Mouse (Mus musculus) cerebral cortex, adult 2 months (tissue): Measurements from ENCODE around the gene Spire2.

Experiments used
- WGBS: fragments of 180-500 bp; shearing (Covaris S2); methylation state at CpG from one replicate; pipeline ENCODE4 v1.1.7; 2018; 5-methylcytosine and 5-hydroxymethylcytosine counted together

Gene Spire2

DNA sequence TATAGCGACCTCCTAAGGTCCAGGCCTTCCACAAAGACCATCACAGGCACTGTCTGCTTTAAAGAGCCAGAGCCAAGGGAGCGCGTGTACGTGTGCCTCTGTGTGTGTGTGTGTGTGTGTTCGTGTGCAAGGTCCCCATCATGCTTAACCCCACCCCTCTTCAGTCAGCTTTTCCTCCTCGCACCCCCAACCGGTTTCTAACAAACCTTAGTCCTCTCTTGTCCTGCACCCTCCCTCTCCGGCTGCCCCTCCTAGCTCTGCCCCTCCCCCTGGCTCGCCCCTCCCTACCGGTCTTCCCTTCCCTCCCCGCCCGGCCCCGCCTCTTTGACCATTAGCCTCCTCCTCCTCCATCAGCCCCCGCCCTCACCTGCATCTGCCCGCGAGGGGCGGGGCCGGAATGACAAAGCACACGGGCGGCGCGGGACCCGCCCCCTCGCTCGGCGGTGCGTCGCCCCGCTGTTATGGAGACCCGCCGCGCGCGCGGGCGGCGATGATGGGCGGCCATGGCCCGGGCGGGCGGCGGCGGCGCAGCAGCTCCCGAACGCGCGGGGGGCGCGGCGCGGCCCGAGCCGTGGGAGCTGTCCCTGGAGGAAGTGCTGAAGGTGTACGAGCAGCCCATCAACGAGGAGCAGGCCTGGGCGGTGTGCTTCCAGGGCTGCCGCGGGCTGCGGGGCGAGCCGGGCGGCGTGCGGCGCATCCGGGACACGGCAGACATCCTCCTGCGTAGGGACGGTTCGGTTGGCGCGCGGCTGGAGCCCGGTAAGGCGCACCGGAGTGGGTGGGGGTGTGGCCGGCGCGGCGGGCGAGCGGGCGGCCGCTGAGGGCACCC lies at the start of gene Spire2:
Spire2 (plus strand) TSS at position 452 of the 829 bp plus-strand sequence.
- WGBS = 2% methylated on average over 83 of the region's 85 CpGs

DNA sequence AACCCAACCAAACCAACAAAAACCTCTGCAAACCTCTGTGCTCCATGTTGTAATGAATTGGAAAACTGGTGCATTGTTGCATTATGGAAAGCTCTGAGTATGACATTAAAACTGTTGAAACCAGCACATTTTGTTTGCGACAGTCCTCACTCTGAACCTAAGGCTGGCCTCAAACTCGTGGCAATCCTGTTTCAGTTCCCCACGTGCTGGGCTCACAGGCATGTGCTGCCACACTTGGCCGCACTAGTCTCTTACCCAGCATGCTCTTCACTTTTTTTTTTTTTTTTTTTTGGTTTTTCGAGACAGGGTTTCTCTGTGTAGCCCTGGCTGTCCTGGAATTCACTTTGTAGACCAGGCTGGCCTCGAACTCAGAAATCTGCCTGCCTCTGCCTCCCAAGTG lies 49.5 kb upstream of the Spire2 start:
- WGBS = 85% methylated on average over 6 of the region's 6 CpGs

DNA sequence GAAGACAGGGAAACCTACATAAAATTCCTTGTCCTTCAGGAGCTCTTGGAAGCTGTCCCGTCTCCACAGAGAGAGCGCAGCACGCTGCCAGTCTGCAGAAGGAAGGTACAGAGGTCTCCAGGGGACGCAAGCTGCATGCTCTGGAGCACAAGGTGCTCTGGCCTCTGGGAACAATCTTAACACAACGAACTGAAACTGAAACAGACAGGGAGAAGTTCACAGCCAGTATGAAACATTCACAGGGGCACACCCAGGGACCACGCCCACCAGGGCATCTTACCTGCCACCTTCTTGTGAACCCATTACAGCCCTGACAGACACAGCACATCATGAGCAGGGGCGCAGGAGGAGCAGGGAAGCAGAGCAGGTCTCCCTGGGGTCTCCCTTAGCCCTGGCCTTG lies 48.5 kb upstream of the Spire2 start:
- 86% methylated on average over 7 of the region's 7 CpGs for WGBS

DNA sequence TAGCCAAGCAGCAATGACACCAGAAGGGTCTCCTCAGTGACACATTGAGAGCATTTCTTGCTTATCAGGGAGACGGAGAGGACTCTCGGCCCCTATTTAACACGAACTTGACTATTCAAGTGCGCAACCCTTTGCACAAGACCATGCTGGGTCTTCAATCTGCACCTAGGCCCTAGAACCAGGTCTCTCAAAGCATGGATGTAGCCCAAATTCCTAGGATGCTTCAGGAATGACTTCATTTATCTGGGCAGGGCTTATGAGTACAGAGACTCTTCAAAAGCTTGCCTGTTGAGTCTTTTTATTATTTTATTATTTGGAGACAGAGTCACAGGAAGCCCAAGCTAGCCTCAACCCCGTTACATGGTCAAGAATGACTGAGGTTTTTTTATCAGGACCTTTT lies 48.0 kb upstream of the Spire2 start:
- 94% methylated on average over 5 of the region's 5 CpGs for WGBS

DNA sequence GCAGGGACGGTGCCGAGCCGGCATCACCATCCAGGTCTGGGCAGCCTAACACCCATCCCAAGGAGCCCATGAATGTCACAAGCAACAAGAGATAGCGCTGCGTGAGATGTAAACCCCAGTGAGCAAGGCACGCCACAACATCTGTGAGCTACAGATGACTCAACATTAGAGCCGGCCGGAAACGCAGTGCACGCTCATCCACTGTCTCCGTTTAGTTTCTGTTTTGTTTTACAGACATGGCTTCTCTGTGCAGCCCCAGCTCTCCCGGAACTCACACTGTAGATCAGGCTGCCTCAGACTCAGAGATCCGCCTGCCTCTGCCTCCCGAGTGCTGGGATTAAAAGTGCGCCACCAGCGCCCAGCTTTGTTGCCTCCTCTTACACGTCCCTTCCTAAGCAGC lies 45.2 kb upstream of the Spire2 start:
- 94% methylated on average over 17 of the region's 17 CpGs for WGBS

DNA sequence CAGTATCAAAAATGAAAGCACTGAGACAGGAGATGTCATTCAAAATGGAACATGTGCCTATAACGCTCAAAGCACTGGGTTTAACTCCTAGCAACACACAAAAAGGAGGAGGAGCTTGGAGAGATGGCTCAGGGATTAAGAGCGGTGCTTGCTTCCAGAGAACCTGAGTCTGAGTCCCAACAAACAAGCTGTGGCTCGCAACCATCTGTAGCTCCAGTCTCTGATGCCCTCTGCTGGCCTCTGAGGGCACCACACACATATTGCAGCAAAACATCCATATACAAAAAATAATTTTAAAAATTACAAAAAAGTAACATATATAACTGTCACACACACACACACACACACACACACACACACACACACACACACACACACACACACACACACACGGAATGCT lies 42.3 kb upstream of the Spire2 start:
- WGBS = 62% methylated on average over 4 of the region's 4 CpGs

DNA sequence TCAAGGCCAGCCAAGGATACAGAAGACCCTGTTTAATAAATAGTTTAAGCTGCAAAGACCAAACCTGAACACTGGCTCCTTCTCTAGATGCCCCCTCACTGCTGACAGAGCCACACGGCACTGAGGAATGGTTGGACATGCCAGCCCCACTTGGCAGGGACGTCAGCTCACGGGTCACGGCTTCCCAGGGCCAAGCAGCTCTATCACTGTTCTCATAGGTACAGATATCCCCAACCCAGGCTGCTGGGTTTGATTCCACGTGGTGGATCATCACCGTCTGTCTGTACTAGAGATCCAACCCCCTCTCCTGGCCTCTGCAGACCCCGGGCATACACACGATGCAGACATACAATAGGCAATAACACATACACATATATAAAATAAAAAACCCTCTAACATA lies 41.8 kb upstream of the Spire2 start:
- 95% methylated on average over 8 of the region's 8 CpGs for whole genome bisulfite sequencing

DNA sequence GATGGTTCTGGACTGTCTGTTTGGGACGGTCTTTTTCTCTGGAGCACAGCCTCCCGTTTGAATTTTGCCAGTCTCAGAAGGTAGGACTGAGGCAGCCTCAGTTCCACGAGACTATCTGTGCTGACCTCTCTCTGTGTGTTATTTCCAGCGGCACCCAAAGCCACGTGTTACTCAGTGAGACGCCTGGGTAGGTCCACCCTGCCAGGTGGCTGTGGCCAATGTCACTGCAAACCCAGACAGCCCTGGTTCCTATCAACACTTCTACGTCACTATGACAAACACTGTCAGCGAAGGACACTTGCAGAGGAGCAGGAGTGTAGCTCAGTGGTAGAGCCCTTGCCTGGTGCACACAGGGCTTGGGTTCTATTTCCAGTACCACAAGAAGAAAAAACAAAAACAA lies 40.8 kb upstream of the Spire2 start:
- 96% methylated on average over 8 of the region's 8 CpGs for WGBS

DNA sequence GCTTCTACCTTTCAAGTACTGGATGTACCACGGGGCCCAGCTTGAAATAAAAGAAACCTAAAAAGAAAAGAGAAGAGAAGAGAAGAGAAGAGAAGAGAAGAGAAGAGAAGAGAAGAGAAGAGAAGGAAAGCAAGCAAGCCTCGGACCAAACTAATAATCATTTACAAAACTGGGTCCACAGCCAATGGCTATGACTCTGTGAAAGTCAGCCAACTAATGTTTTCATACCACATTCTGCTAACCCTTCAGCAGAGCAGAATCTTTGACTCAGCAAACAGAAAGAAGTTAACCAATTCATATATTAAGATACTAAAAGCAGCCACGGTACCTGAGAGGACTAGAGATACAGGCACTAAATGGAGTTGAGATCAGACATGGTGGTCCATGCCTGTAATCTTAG lies 40.2 kb upstream of the Spire2 start:
- 91% methylated on average over 3 of the region's 3 CpGs for WGBS

DNA sequence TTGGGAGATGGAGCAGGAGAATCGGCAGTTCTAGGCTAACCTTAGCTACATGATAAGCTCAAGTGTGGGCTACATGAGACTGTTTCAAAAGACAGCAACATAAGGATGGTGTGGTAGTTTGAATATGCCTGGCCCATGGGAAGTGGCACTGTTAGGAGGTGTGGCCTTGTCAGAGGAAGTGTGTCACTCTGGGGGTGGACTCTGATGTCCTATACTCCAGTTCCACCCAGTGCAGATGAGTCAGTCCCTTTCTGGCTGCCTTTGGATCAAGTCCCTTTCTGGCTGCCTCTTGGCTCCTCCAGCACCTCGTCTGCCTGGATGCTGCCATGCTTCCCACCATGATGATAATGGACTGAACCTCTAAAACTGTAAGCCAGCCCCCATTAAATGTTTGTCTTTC lies 39.7 kb upstream of the Spire2 start:
- 81% methylated on average over 2 of the region's 2 CpGs for WGBS

DNA sequence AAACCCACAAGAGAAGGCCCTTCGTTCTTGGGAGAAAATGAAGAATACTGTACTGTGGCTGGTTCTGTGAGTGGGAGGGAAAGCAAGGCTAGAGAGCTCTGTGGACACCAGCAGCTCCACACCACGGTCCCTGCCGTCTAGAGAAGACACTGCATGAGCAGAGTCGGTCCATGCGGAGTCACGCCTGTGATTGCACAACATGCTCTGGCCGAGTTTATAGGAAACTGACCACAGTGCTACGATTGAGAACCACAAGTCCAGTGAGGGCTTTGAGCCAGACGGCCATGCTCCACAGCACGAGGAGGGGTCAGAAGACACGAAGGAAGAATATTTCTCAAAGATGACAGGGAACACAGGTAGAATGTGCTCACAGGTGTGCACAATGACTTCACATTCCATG lies 34.2 kb upstream of the Spire2 start:
- 94% methylated on average over 11 of the region's 11 CpGs for WGBS

DNA sequence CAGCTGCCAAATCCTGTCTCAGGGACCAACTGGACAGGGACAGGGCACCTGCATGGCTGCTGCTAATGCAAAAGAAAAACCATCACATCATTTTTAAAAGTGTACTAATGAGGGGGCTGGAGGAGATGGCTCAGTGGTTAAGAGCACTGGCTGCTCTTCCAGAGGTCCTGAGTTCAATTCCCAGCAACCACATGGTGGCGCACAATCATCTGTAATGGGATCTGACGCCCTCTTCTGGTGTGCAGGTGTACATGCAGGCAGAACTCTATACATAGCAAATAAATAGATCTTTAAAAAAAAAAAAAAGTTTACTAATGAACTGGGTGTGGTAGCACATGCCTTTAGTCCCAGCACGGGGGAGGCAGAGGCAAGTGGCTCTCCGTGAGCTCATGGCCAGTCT lies 23.8 kb upstream of the Spire2 start:
- WGBS = 75% methylated on average over 4 of the region's 4 CpGs

DNA sequence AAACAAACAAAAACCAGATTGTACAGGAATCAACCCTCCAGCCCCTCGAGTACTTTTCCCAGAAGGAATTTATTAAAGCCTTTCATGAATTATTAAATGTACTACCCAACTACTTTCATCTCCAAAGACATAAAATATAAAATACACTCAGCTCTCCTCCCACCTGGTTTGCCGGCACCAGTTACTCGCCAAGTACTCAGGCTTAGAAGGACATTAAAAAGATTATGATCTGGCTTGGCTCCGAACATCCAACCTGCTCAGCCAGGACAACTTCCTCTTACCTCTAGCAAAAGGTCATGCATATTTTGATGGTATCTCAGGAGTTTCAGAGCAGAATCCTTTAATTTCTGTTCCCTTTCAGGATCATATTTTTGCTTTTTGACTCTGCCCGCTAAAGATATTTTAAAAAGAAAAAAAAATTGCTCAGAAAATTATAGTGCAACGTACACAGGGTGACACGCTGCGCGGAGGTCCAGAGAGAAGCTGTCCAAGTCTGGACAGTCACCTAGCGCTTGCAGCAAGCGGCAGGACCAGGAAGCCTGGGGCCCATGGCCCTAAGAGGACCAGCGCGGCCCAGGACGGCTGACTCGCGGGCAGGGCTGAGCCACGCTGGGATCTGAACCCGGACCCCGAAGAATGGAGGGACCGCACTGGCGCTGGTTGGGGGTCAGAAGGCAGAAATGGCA lies 14.6 kb upstream of the Spire2 start:
- 7% methylated on average over 21 of the region's 21 CpGs for WGBS

DNA sequence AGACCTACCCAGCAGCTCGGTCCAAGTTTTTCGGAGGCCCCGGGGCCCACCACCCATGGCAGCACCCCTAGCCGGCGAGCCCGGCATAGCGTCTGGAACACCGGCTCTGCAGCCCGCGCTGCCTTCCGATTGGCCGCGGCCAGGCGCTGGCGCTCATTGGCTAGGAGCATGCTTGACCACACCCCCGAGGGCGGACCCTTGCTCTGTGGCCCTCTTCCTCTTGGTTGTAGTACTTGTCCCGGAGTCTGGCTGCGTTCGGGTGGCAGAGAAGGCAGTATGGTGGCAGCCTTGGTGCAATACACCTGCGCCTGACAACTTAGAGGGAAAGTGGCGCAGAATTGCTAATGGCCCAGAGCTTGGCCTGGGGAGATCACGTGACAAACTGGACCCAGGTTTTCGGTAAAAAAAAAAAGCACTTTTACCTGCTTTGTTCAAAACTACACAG lies 14.0 kb upstream of the Spire2 start, which contains the start of gene Fanca:
Fanca (minus strand) TSS at position 110 of the 445 bp plus-strand sequence.
- WGBS = under 1% methylated on average over 24 of the region's 24 CpGs

DNA sequence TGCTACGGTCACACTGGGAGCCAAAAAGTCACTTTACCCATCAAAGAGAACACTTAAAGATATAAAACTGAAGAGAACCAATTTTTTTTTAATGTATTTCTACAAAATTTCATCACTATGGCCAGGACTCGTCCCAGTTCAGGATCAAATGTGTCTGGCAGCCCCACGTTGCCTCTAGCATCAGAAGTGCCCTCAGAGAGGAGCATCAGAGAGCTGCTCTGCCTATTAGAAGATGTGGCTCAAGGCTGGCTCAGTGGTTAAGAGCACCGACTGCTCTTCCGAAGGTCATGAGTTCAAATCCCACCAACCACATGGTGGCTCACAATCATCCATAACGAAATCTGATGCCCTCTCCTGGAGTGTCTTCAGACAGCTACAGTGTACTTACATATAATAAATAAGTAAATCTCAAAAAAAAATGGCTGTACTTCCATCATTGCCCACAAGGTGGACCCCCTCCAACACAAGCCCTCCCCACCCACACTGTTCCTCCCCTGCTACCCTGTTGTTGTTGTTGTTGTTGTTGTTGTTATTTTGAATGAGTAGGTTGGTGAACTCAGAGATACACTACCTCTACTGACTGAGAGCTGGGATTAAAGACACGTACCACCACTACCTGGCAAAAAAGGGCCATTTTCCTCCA lies 12.9 kb upstream of the Spire2 start:
- WGBS = 37% methylated on average over 7 of the region's 7 CpGs

DNA sequence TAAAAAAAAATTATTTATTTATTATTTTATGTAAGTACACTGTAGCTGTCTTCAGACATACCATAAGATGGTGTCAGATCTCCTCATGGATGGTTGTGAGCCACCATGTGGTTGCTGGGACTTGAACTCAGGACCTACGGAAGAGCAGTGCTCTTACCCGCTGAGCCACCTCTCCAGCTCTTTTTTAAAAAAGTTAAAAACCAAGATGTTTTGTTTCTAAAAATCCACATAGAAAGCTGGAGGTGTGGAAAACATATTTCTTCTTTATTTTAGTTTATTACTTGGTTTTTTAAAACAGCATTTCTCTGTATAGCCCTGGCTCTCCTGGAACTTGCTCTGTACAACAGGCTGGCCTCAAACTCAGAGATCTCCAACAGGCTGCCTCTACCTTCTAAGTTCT lies 4.0 kb upstream of the Spire2 start:
- 91% methylated on average over 2 of the region's 2 CpGs for WGBS

DNA sequence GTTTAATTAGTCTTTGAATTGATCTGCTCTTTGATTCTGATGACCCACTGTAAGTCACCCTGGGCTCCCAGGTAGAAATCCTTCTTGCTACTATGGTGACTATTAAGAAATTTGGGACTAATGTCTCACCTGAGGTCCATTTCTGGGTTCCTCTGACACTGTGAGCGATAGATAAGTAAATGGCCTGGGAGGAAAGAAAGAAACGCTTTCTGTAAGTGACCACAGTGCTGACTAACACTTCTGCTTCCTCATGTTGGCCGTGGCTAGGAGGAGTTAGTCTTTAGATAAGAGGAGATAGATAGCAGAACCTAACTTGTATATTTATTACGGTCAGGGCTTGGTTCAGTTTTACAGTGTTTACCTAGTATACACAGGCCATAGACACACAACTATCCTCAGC lies 3.2 kb upstream of the Spire2 start:
- WGBS = 94% methylated on average over 4 of the region's 4 CpGs

DNA sequence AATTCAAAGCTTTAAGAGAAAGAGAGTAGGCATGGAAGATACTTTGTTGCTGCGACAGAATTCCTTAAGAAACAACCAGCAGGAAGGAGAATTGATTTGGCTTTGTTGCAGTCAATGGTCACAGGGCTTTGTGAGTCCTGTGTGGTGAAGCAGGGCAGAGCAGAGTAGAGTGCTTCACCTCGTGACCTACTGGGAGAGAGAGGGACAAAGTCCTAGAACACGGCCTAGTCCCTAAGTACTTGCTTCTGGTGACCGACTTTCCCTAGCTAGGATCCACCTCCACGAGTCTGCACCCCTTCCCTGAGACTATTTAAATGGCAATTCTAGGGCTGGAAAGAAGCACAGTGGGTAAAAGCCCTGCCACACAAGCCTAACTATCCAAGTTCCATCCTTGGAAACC lies 2.6 kb upstream of the Spire2 start:
- 87% methylated on average over 5 of the region's 5 CpGs for WGBS

DNA sequence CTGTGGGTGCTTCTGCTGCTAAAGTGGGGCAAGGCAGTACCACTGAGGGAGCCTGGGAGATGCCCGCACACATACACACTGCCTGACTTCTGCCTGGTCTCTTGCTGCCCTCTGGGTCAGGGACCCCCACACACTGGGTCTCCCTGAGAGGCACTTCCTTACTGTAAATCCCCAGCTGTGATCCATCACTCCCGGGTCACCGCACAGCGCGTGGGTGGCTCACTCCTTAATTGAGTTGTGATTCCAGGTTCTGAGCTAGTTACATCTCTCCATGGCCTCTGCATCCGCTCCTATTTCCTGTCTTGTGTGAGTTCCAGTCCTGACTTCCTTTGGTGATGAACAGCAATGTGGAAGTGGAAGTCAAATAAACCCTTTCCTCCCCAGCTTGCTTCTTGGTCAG lies 1.8 kb upstream of the Spire2 start:
- 78% methylated on average over 6 of the region's 6 CpGs for WGBS

DNA sequence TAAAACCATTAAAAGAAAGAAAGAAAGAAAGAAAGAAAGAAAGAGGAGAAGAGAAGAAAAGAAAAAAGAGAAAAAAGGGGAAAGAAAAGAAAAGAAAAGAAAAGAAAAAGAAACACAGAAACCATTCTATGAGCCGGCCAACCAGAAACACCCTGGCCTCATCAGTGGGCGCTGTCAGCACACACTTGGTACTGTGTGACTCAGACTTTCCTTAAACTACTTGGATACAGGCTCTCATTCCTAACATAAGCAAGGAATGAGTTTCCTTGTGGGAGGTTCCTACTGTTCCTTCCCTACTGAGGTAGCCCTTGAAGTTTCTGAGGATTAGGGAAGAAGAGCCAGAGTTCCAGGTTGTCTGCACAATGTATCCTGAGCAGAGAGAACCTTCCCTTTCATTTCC lies 1.2 kb upstream of the Spire2 start:
- 47% methylated on average over 2 of the region's 2 CpGs for WGBS

DNA sequence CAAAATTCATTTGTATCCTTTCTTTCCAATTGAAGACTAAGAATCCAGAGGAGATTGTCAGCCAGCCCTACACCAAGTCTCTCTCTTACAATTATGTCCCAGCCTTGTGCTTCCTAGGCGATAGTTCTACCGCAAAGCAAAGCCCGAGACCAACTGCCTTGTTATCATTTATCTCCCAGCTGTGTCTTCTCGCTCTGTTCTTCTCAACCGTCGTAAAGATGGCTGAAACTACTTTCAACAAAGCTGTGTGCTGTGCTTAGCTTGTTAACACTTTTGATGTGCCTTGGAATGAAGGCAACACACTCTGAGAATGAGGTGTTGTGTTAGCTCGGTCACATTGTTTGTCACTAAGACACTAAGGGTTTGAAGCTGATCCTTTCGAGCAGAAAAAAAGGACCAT lies 703 bp upstream of the Spire2 start:
- 13% methylated on average over 8 of the region's 8 CpGs for WGBS

DNA sequence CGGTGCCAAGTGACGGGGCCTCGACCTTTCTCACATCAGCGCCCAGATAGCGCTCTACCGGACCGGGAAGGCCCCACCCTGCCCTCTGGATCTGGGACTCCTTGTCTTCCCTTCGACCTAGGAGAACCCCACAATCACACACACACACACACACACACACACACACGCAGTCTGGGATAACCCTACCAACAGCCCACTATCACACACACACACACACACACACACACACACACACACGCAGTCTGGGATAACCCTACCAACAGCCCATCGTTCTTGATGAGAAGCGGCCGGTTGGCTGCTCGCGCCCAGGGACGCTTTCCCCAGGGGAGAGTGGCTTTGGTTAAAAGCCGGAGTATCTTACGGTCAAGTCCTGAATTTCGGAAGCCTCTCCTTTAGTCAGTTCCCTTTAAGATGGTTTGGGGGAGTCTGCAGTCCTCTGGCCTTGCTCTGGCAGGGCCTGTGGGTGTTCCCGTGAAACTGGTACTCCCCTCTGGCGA lies 626 bp downstream of the Spire2 start:
- 5% methylated on average over 20 of the region's 21 CpGs for WGBS

DNA sequence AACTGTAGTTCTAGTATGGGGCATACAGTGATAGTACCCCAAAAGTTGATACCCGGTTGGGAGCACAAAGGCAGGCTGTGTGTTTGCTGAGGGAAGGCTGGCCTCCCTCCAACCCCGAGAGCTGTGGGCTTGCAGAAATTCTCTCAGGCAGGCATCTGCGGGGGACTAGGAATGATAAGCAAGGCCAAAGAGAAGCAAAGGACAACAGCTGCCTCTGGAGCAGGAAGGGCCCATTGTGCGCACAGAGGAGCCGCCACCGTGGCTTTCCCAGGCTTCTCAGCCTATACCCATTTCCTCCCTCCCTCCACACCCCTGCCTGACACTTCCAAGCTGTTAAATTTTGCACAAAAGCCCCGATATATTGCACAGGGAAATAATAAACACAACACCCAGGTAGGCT lies 1.4 kb downstream of the Spire2 start:
- WGBS = 6% methylated on average over 7 of the region's 7 CpGs
